Mouse (Mus musculus) testis, adult 2 months (tissue): Measurements from ENCODE around the gene Sh3kbp1.

Source experiments
- CTCF ChIP-seq: fragments of 200-500 bp; IDR thresholded peaks from 2 replicates; pipeline ENCODE4 v1.5.1; 2012; ENCODE audit warnings: low read depth, mild to moderate bottlenecking, inconsistent platforms, low read length, moderate library complexity; ENCODE audit not compliant: control insufficient read depth, insufficient read depth, insufficient replicate concordance
- POLR2A ChIP-seq: fragments of 200-500 bp; IDR thresholded peaks from 2 replicates; pipeline ENCODE4 v1.6.1; 2012; ENCODE audit warnings: low read depth, mild to moderate bottlenecking, inconsistent platforms, low read length, moderate library complexity; ENCODE audit not compliant: control insufficient read depth

DNA sequence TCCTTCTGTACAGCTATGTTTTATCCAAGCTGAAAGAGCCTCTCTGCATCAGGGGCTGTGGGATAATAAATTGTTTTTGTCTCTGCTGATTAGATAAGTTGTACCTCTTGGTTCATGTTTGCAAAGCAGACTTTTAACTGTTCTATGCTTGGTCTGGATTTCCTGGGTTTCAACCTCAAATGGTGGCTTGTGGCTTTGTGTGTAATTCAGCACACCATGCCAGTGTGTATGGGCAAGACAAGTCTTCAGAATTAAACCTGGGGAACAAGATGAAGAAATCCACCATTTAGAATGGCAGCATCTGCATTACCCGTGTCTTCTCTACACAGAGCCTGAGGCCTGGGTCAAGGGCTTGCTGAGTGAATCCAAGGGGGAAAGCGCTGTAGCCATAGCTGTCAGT lies 86.1 kb downstream of the Sh3kbp1 start:
- TF ChIP-seq CTCF (no peak), POLR2A (no peak)
